Mouse (Mus musculus): Measurements from ENCODE around the gene Cdh13.

DNA sequence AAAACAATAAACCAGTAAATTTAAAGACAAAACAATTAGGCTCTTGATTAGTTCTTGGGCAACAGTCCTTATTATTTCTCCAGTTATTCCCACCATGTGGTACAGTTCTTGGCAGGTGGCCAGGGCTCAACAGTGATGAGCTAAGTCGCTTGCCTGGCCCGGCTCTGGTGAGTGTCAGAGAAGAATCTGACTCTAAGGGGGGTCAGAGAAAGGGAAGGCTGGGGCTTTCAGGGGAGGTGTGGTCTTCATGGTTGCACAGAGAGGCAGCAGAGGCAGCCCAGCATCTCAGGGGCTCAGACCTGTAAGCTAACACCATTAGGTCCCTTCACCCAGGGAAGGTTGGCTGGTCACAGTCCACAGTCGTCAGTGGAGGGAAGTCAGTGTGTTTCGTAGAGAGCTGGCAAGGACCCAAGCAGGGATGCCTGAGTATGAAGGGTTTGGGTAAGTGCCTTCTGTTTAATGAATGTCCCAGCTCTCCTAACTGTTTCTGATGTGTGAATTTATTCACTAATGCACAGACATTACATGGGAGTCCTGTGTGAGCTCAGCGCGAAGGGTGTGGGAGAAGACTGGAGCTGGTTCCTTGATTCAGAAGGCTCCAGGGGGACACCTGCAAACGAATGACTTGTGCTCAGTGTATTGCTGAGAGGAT lies 12.7 kb upstream of the Cdh13 start:
- no peak for TF ChIP-seq EP300 (optimal IDR thresholded peaks at IDR 0.05)
- no peak for TF ChIP-seq CTCF (IDR thresholded peaks at IDR 0.05; ENCODE audit: low read depth)

Data from stomach, postnatal 0 days (tissue).